Mouse (Mus musculus) heart, postnatal 0 days (tissue): Measurements from ENCODE around the gene Cit.

Source experiments
- CTCF ChIP-seq: IDR thresholded peaks from 2 replicates; pipeline ENCODE4 v1.5.1; 2016; ENCODE audit warnings: antibody characterized with exemption, control low read depth, low read depth
- EP300 ChIP-seq: IDR thresholded peaks from 2 replicates; pipeline ENCODE4 v1.6.1; 2016; ENCODE audit warnings: antibody characterized with exemption, low read depth

GRCm38 (mm10) chr5:116026561-116026960 is 181.5 kb downstream of the Cit start:
- no peak for TF ChIP-seq CTCF
- TF ChIP-seq EP300 = no peak
